Mouse (Mus musculus) cerebellum, adult 2 months (tissue): Measurements from ENCODE around the gene Invs. TPM values are rescaled to one million over a fixed set of nuclear protein-coding genes. Genes with fewer than 3 reads are reported as not detected.
A peak's percentile ranks its signal among the peaks of the same experiment; 100 is the strongest.
"Not testable (repeated sequence)": the region's sequence is repeated elsewhere in the genome, so short reads cannot be mapped to it uniquely, and the experiment has no call there.

Source experiments
- DNase-seq, 2 experiments: peaks; one replicate each; pipeline ENCODE4 v3.0.0; 2021
- H3K27ac ChIP-seq: fragments of 200-500 bp; 2 replicates; pipeline ENCODE4 v1.5.1; 2012; ENCODE audit warnings: low read length, control low read depth, inconsistent platforms; ENCODE audit not compliant: insufficient read depth
- H3K27me3 ChIP-seq: fragments of 200-500 bp; 2 replicates; pipeline ENCODE4 v1.6.1; 2012; ENCODE audit warnings: inconsistent platforms, mild to moderate bottlenecking, low read length, moderate library complexity; ENCODE audit not compliant: control insufficient read depth, insufficient read depth
- H3K4me1 ChIP-seq: fragments of 200-500 bp; 2 replicates; pipeline ENCODE4 v1.6.1; 2011; ENCODE audit warnings: low read length; ENCODE audit not compliant: control insufficient read depth, insufficient read depth
- H3K4me3 ChIP-seq: fragments of 200-500 bp; replicated peaks from 2 replicates; pipeline ENCODE3; 2011; ENCODE audit warnings: mild to moderate bottlenecking, low read depth, low read length, control low read depth; ENCODE audit not compliant: insufficient read depth
- CTCF ChIP-seq: fragments of 200-500 bp; IDR thresholded peaks from 2 replicates; pipeline ENCODE4 v1.5.1; 2011; ENCODE audit warnings: low read depth, mild to moderate bottlenecking, control low read depth, low read length, moderate library complexity, borderline replicate concordance; ENCODE audit not compliant: insufficient read depth
- POLR2A ChIP-seq: fragments of 200-500 bp; IDR thresholded peaks from 2 replicates; pipeline ENCODE4 v1.6.1; 2011; ENCODE audit warnings: low read length, control low read depth, borderline replicate concordance; ENCODE audit not compliant: insufficient read depth
- WGBS: fragments of 180-500 bp; shearing (Covaris S2); methylation state at CpG from one replicate; pipeline ENCODE4 v1.1.7; 2018; 5-methylcytosine and 5-hydroxymethylcytosine counted together
- polyA plus RNA-seq: library from polyadenylated mRNA; depleted of rRNA; stranded (reverse); fragments of >200 nt; gene quantifications from 2 replicates; pipeline ENCODE4 v1.2.3, GENCODE M21; 2012

Invs gene
- polyA plus RNA-seq, 1 experiment = 7.0 TPM

GRCm38 (mm10) chr4:48396949-48397348, 117.4 kb downstream of the Invs start:
- no peak for TF ChIP-seq POLR2A
- no peak for TF ChIP-seq CTCF
- DNase-seq = no peak
- no peaks in the 10 kb centered on the region for H3K4me1 ChIP-seq
- no peaks in the 10 kb centered on the region for H3K27me3 ChIP-seq
- H3K4me3 ChIP-seq = no peak overlapping the region
- 96% methylated on average over 3 of the region's 3 CpGs for WGBS
- H3K27ac ChIP-seq = no peak overlapping the region

- Histone ChIP-seq H3K27ac (no peak overlapping the region), H3K27me3 (no peaks in the 10 kb centered on the region), H3K4me3 (no peak overlapping the region), H3K4me1 (no peaks in the 10 kb centered on the region)
- no peak for DNase-seq
- 81% methylated on average over 16 of the region's 16 CpGs for WGBS
- TF ChIP-seq POLR2A (no peak), CTCF (no peak)
These were observed 123.6 kb downstream of the Invs start for GRCm38 (mm10) chr4:48403066-48403640.

- not testable (repeated sequence) for DNase-seq, H3K4me3 ChIP-seq, H3K27ac ChIP-seq, H3K27me3 ChIP-seq, H3K4me1 ChIP-seq
- 89% methylated on average over 10 of the region's 10 CpGs for WGBS
These were observed 126.3 kb downstream of the Invs start for GRCm38 (mm10) chr4:48405724-48406491.

GRCm38 (mm10) chr4:48407350-48408039, 127.9 kb downstream of the Invs start:
- Histone ChIP-seq H3K4me1 (no peaks in the 10 kb centered on the region), H3K27ac (no peak overlapping the region), H3K4me3 (no peak overlapping the region), H3K27me3 (no peaks in the 10 kb centered on the region)
- WGBS = 58% methylated on average over 18 of the region's 18 CpGs
- peak; percentile 28 to 56 for DNase-seq
- TF ChIP-seq POLR2A (no peak), CTCF (peak; percentile 68)

GRCm38 (mm10) chr4:48413473-48413872, 133.9 kb downstream of the Invs start:
- DNase-seq = no peak
- Histone ChIP-seq H3K27me3 (no peaks in the 10 kb centered on the region), H3K4me1 (peaks cover 14% of the 10 kb centered on the region), H3K4me3 (no peak overlapping the region), H3K27ac (no peak overlapping the region)
- whole genome bisulfite sequencing = 95% methylated on average over 8 of the region's 8 CpGs
- TF ChIP-seq CTCF (no peak), POLR2A (no peak)

GRCm38 (mm10) chr4:48415838-48416335, 136.3 kb downstream of the Invs start:
- peak; percentile 23 to 30 for DNase-seq
- Histone ChIP-seq H3K4me3 (no peak overlapping the region), H3K27me3 (no peaks in the 10 kb centered on the region), H3K27ac (no peak overlapping the region), H3K4me1 (peaks cover 14% of the 10 kb centered on the region)
- TF ChIP-seq POLR2A = no peak
- 39% methylated on average over 10 of the region's 10 CpGs for WGBS

GRCm38 (mm10) chr4:48418831-48419468, 139.4 kb downstream of the Invs start:
- Histone ChIP-seq H3K4me1 (peaks cover 14% of the 10 kb centered on the region), H3K27ac (no peak overlapping the region), H3K27me3 (no peaks in the 10 kb centered on the region), H3K4me3 (no peak overlapping the region)
- 90% methylated on average over 8 of the region's 8 CpGs for WGBS
- DNase-seq = no peak
- TF ChIP-seq CTCF (no peak), POLR2A (no peak)
